Mouse (Mus musculus): ENCODE results near the gene Foxj2.
A peak's percentile ranks its signal among the peaks of the same experiment; 100 is the strongest.

Foxj2 gene

DNA sequence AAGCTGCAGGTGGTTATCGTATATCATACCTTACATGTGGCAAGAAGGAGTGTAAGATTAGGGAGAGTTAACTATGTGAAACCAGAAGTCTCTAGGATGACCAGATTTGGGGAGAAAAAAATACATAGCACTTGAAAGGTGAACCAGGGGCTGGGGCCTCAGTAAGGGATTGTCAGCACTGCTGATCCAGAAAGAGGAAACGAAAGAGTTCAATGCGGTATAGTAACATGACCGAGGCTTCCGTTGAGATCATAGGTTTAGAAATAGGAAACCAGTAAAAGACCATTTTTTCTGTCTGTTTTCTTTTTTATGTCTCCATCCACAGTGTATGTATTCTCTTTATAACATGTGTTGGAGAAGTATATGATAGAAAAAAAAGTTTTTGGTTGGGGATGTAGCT, 53.1 kb downstream of the Foxj2 start:
- no peak overlapping the region for H3K4me3 ChIP-seq (replicated peaks; ENCODE audit: low read length)
- no peaks in the 10 kb centered on the region for H3K9me3 ChIP-seq (ENCODE audit: low read length)
- no peak for TF ChIP-seq CTCF (conservative IDR thresholded peaks at IDR 0.05; ENCODE audit: low read length)
- H3K4me1 ChIP-seq (replicated peaks; ENCODE audit: low read depth, low read length), result peaks cover 31% of the 10 kb centered on the region
- no peaks in the 10 kb centered on the region for H3K27me3 ChIP-seq (ENCODE audit: insufficient read depth, low read length)
- peaks cover 24% of the 10 kb centered on the region for H3K36me3 ChIP-seq (ENCODE audit: insufficient read depth, low read length)

GRCm38 (mm10) chr6:122873871-122874719, 54.4 kb downstream of the Foxj2 start, which contains the start of gene Necap1:
Necap1 (plus strand) TSS chr6:122874474.
- H3K4me1 ChIP-seq (replicated peaks; ENCODE audit: low read depth, low read length), result peaks cover 43% of the 10 kb centered on the region
- peaks cover 36% of the 10 kb centered on the region for H3K36me3 ChIP-seq (ENCODE audit: insufficient read depth, low read length)
- TF ChIP-seq NANOG (IDR thresholded peaks at IDR 0.05; ENCODE audit: borderline replicate concordance, low read length) (no peak), CTCF (conservative IDR thresholded peaks at IDR 0.05; ENCODE audit: low read length) (peak; percentile 35; the same call in 1 of the 2 replicates)
- H3K9me3 ChIP-seq (ENCODE audit: low read length), result no peaks in the 10 kb centered on the region
- peak within 1 kb of the TSS; percentile 98 for H3K4me3 ChIP-seq (replicated peaks; ENCODE audit: low read length)
- no peaks in the 10 kb centered on the region for H3K27me3 ChIP-seq (ENCODE audit: insufficient read depth, low read length)

GRCm38 (mm10) chr6:122874720-122875389, 55.1 kb downstream of the Foxj2 start:
- no peak for TF ChIP-seq CTCF (conservative IDR thresholded peaks at IDR 0.05; ENCODE audit: low read length)
- TF ChIP-seq NANOG (IDR thresholded peaks at IDR 0.05; ENCODE audit: borderline replicate concordance, low read length), result no peak
- TF ChIP-seq POU5F1 (IDR thresholded peaks at IDR 0.05; ENCODE audit: borderline replicate concordance, low read length), result no peak
- no peaks in the 10 kb centered on the region for H3K9me3 ChIP-seq (ENCODE audit: low read length)
- peak overlapping the region; percentile 98 for H3K4me3 ChIP-seq (replicated peaks; ENCODE audit: low read length)
- peaks cover 44% of the 10 kb centered on the region for H3K36me3 ChIP-seq (ENCODE audit: insufficient read depth, low read length)
- no peaks in the 10 kb centered on the region for H3K27me3 ChIP-seq (ENCODE audit: insufficient read depth, low read length)
- peaks cover 50% of the 10 kb centered on the region for H3K4me1 ChIP-seq (replicated peaks; ENCODE audit: low read depth, low read length)

- peaks cover 79% of the 10 kb centered on the region for H3K4me1 ChIP-seq (replicated peaks; ENCODE audit: low read depth, low read length)
- no peak overlapping the region for H3K4me3 ChIP-seq (replicated peaks; ENCODE audit: low read length)
- H3K9me3 ChIP-seq (ENCODE audit: low read length), result no peaks in the 10 kb centered on the region
- peaks cover 87% of the 10 kb centered on the region for H3K36me3 ChIP-seq (ENCODE audit: insufficient read depth, low read length)
- TF ChIP-seq NANOG (IDR thresholded peaks at IDR 0.05; ENCODE audit: borderline replicate concordance, low read length) (no peak), CTCF (conservative IDR thresholded peaks at IDR 0.05; ENCODE audit: low read length) (no peak), POU5F1 (IDR thresholded peaks at IDR 0.05; ENCODE audit: borderline replicate concordance, low read length) (no peak)
- no peaks in the 10 kb centered on the region for H3K27me3 ChIP-seq (ENCODE audit: insufficient read depth, low read length)
Measured at GRCm38 (mm10) chr6:122879141-122879735, 59.5 kb downstream of the Foxj2 start.

- no peak for TF ChIP-seq CTCF (conservative IDR thresholded peaks at IDR 0.05; ENCODE audit: low read length)
- no peak for TF ChIP-seq NANOG (IDR thresholded peaks at IDR 0.05; ENCODE audit: borderline replicate concordance, low read length)
- TF ChIP-seq POU5F1 (IDR thresholded peaks at IDR 0.05; ENCODE audit: borderline replicate concordance, low read length), result no peak
- Histone ChIP-seq H3K36me3 (ENCODE audit: insufficient read depth, low read length) (peaks cover 94% of the 10 kb centered on the region), H3K27me3 (ENCODE audit: insufficient read depth, low read length) (no peaks in the 10 kb centered on the region), H3K4me1 (replicated peaks; ENCODE audit: low read depth, low read length) (peaks cover 79% of the 10 kb centered on the region), H3K9me3 (ENCODE audit: low read length) (no peaks in the 10 kb centered on the region), H3K4me3 (replicated peaks; ENCODE audit: low read length) (no peak overlapping the region)
Measured at GRCm38 (mm10) chr6:122879781-122880505, 60.2 kb downstream of the Foxj2 start.

DNA sequence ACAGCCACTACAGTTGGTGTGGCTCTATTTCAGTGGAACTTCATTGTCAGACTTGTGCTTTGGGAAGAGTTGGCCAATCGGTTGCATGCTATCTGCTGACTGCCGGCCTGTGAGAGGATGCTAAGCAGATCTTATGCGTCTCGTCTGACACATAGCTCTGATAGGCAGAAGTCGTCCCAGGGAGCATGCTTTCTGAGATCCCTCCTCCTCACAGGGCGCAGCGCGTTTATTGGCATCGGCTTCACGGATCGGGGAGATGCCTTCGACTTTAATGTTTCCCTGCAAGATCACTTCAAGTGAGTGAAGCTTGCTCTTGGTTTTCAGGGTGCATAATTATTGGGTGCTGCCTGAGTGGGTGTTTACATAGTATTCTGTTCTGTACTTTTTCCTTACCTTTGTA, 61.6 kb downstream of the Foxj2 start:
- Histone ChIP-seq H3K36me3 (ENCODE audit: insufficient read depth, low read length) (peaks cover 99% of the 10 kb centered on the region), H3K9me3 (ENCODE audit: low read length) (no peaks in the 10 kb centered on the region), H3K4me3 (replicated peaks; ENCODE audit: low read length) (no peak overlapping the region), H3K4me1 (replicated peaks; ENCODE audit: low read depth, low read length) (peaks cover 66% of the 10 kb centered on the region), H3K27me3 (ENCODE audit: insufficient read depth, low read length) (no peaks in the 10 kb centered on the region)
- TF ChIP-seq NANOG (IDR thresholded peaks at IDR 0.05; ENCODE audit: borderline replicate concordance, low read length), result no peak
- TF ChIP-seq POU5F1 (IDR thresholded peaks at IDR 0.05; ENCODE audit: borderline replicate concordance, low read length), result no peak
- TF ChIP-seq CTCF (conservative IDR thresholded peaks at IDR 0.05; ENCODE audit: low read length), result no peak

DNA sequence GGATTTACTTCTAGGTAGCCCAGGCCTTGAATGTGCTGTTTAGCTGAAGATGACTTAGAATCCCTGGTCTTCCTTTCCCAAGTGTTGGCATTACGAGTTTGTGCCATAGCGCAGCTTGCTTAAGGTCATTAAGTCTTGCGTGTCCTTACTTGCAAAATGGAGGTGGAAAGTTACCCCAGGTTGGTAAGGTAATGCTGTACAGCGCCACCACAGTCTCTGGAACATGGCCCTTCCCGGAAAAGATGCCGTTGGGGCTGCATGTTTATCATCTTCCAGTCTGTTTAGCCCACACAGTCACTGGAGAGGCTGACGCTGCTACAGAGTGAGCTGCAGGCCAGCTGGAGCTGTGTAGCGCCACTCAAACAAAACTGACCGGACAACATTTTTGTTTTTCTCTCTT, 63.9 kb downstream of the Foxj2 start:
- no peaks in the 10 kb centered on the region for H3K27me3 ChIP-seq (ENCODE audit: insufficient read depth, low read length)
- no peaks in the 10 kb centered on the region for H3K9me3 ChIP-seq (ENCODE audit: low read length)
- TF ChIP-seq CTCF (conservative IDR thresholded peaks at IDR 0.05; ENCODE audit: low read length) (no peak), NANOG (IDR thresholded peaks at IDR 0.05; ENCODE audit: borderline replicate concordance, low read length) (no peak), POU5F1 (IDR thresholded peaks at IDR 0.05; ENCODE audit: borderline replicate concordance, low read length) (no peak)
- H3K36me3 ChIP-seq (ENCODE audit: insufficient read depth, low read length), result peaks cover 99% of the 10 kb centered on the region
- H3K4me3 ChIP-seq (replicated peaks; ENCODE audit: low read length), result no peak overlapping the region
- peaks cover 44% of the 10 kb centered on the region for H3K4me1 ChIP-seq (replicated peaks; ENCODE audit: low read depth, low read length)

DNA sequence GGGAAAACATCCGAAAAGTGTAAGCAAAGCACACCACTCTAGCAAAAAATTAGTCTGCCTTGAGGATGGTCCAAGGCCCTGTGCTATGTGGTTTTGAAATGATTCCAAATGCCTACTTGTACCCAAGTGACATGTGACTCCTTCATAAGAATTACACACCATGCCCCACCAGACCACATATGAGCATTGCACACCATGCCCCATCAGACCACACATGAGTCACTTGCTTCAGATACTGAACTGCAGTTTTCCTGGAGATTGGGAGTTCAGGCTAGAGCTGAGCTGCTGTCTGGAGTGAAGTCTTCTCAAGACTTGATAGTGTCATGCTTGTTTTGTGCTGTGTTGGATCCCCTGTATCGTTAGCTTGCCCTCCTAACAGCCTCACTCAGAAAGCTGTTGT, 69.9 kb downstream of the Foxj2 start:
- Histone ChIP-seq H3K36me3 (ENCODE audit: insufficient read depth, low read length) (peaks cover 66% of the 10 kb centered on the region), H3K4me1 (replicated peaks; ENCODE audit: low read depth, low read length) (peaks cover 3% of the 10 kb centered on the region), H3K27me3 (ENCODE audit: insufficient read depth, low read length) (no peaks in the 10 kb centered on the region), H3K4me3 (replicated peaks; ENCODE audit: low read length) (no peak overlapping the region), H3K9me3 (ENCODE audit: low read length) (no peaks in the 10 kb centered on the region)
- TF ChIP-seq POU5F1 (IDR thresholded peaks at IDR 0.05; ENCODE audit: borderline replicate concordance, low read length) (no peak), NANOG (IDR thresholded peaks at IDR 0.05; ENCODE audit: borderline replicate concordance, low read length) (no peak), CTCF (conservative IDR thresholded peaks at IDR 0.05; ENCODE audit: low read length) (no peak)

All from E14TG2a.4 (cell line).